In genomic region chr1:22311471-22311870, GRCm38 (mm10) we compare ENCODE assay signal across 16 mouse cellular contexts.
"Had no signal": no experiment of that assay in that cellular context is flagged by ENCODE, and none has a peak within 500 bp of the region (broad histone marks: within the 10 kb centered on the region; RNA-seq: fewer than 3 reads in every experiment).

No protein-coding gene starts in this region.

- DNase-seq: retina, postnatal 1 day; right cerebral cortex, adult 18-20 months; right cerebral cortex, postnatal 14 days; right cerebral cortex, postnatal 25 days; right cerebral cortex, postnatal 4 days; spleen, adult 18-20 months; thymus, adult 18-20 months; thymus, adult 2 months; thymus, postnatal 14 days; thymus, postnatal 25 days; thymus, postnatal 36 days; thymus, postnatal 4 days had no signal

- H3K9ac ChIP-seq: neural tube, embryonic 13.5 days; neural tube, embryonic 15.5 days; stomach, embryonic 15.5 days had no signal

- H3K4me2 ChIP-seq: neural tube, embryonic 13.5 days; neural tube, embryonic 15.5 days; stomach, embryonic 15.5 days had no signal

- H3K4me3 ChIP-seq: neural tube, embryonic 13.5 days; neural tube, embryonic 15.5 days; stomach, embryonic 15.5 days had no signal

- H3K27me3 ChIP-seq: neural tube, embryonic 13.5 days; neural tube, embryonic 15.5 days; stomach, embryonic 15.5 days had no signal

- H3K27ac ChIP-seq: neural tube, embryonic 13.5 days; neural tube, embryonic 15.5 days; stomach, embryonic 15.5 days; stomach, postnatal 0 days had no signal

- H3K4me1 ChIP-seq: neural tube, embryonic 15.5 days; stomach, embryonic 15.5 days had no signal

- H3K36me3 ChIP-seq: neural tube, embryonic 13.5 days; neural tube, embryonic 15.5 days; stomach, embryonic 15.5 days had no signal

- H3K9me3 ChIP-seq: neural tube, embryonic 13.5 days; neural tube, embryonic 15.5 days; stomach, embryonic 15.5 days had no signal
